Mouse (Mus musculus): Measurements from ENCODE around the gene Lta. TPM values are rescaled to one million over a fixed set of nuclear protein-coding genes. Genes with fewer than 3 reads are reported as not detected.
A peak's percentile ranks its signal among the peaks of the same experiment; 100 is the strongest.

Gene Lta
- polyA plus RNA-seq, 1 experiment from 2014 or later = not detected

DNA sequence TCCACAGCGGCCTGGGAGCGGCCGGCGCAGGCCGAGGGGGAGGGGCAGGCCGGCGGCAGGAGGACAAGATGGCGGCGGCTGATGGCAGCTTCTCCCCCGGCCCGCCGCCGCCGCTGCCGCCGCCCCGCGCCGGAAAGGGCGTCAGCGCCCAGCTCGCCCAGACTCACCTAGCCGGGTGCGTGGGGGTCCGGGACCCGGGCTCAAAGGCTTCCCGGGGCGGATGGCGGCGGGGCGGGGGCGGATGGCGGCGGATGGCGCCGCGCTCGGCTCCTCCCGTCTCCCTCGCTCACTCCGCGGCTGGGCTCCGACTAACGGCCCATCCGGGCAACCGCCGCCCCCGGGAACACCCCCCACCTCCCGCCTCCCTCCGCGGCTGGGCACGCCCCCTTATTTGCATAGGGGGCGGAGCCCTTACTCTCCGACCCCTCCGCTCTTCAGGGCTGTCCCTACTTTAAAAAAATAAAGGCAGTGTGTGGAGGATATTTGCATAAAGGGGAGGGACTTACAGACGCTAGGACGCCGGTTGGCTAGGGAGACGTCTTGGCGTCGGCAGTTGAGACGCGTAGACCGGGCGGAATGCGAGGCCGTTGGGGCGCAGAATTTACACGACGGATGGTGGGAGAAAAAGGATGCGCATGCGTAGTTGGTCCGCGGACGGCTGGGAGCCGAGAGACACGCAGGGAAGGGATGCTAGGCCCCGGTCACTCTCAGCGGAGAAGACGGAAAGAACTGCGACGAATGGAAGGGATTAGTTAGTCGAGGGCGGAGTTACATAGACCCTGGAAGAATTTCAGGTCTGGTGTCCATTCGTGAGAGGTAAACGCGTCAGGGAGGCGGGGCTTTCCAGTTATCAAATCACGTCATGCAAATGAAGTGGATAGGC is 40.3 kb downstream of the Lta start, which contains the start of gene Prrc2a:
TSS of gene Prrc2a (minus strand) at position 330 of the 883 bp plus-strand sequence.
- peak; percentile 100 for DNase-seq (ENCODE audit: low spot score)
- TF ChIP-seq CTCF (IDR thresholded peaks at IDR 0.05; ENCODE audit: low read depth) = no peak
- H3K4me1 ChIP-seq (replicated peaks; ENCODE audit: insufficient read depth, low read length) = peaks cover 23% of the 10 kb centered on the region; the same call in 1 of the 2 replicates
- no peaks in the 10 kb centered on the region for H3K9me3 ChIP-seq (replicated peaks; ENCODE audit: low read length)
- peak within 1 kb of the TSS; percentile 99 for H3K9ac ChIP-seq (ENCODE audit: low read depth, low read length)
- peak within 1 kb of the TSS; percentile 100 for H3K4me3 ChIP-seq (replicated peaks; ENCODE audit: low read depth, low read length)
- no peaks in the 10 kb centered on the region for H3K27me3 ChIP-seq (ENCODE audit: insufficient read depth, low read length)
- peak within 1 kb of the TSS; percentile 98 for H3K27ac ChIP-seq
- peak within 1 kb of the TSS; percentile 82 for H3K4me2 ChIP-seq (ENCODE audit: low read length)
- WGBS = under 1% methylated on average over 66 of the region's 89 CpGs
- peaks cover 23% of the 10 kb centered on the region for H3K36me3 ChIP-seq (ENCODE audit: insufficient read depth, low read length)
- ATAC-seq (replicated peaks; ENCODE audit: low FRiP score, low read depth) = peak; percentile 96

GRCm38 (mm10) chr17:35164218-35164567 is 41.0 kb downstream of the Lta start:
- H3K4me2 ChIP-seq (ENCODE audit: low read length) = peak overlapping the region; percentile 82
- under 1% methylated on average over 15 of the region's 28 CpGs for WGBS
- peaks cover 29% of the 10 kb centered on the region for H3K36me3 ChIP-seq (ENCODE audit: insufficient read depth, low read length)
- no peak for TF ChIP-seq CTCF (IDR thresholded peaks at IDR 0.05; ENCODE audit: low read depth)
- peak overlapping the region; percentile 99 for H3K9ac ChIP-seq (ENCODE audit: low read depth, low read length)
- H3K4me1 ChIP-seq (replicated peaks; ENCODE audit: insufficient read depth, low read length) = peaks cover 23% of the 10 kb centered on the region; the same call in 1 of the 2 replicates
- DNase-seq (ENCODE audit: low spot score) (peak; percentile 39), ATAC-seq (replicated peaks; ENCODE audit: low FRiP score, low read depth) (no peak)
- peak overlapping the region; percentile 98 for H3K27ac ChIP-seq
- H3K27me3 ChIP-seq (ENCODE audit: insufficient read depth, low read length) = no peaks in the 10 kb centered on the region
- H3K4me3 ChIP-seq (replicated peaks; ENCODE audit: low read depth, low read length) = peak overlapping the region; percentile 100
- no peaks in the 10 kb centered on the region for H3K9me3 ChIP-seq (replicated peaks; ENCODE audit: low read length)

DNA sequence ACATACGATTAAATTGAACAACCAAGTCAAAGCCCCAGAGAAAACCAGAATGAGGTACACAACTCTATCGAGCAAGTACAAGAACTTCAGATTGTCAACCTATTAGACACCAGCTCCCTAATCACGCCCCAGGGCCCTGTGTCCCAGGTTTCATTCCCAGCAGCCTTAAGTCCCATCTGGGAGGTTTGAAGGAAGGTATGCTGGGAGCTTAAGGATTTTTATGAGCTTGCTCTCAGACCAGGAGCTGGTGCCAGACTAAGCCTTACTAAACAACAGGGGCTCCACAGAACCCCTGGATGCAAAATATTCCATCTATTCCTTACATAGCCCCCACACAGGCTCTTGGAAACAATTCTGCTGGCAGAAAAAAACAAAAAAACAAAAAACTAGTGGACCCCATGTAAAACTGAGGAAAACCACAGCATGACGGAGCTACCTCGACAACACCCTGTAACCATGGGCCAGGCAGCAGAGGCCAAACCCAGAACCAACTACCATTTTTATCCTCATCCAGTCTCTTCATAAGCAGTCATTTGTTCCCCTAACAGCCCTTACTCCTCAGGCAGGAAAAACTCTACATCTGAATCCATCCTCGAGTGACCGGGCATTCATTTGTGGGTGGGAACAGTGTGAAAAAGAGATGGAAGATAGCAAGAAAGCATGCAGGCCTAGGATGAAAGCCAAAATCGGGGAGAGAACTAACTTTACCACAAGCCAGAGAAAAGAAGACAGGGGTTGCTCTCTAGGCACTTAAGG is 41.6 kb downstream of the Lta start:
- no peak for TF ChIP-seq CTCF (IDR thresholded peaks at IDR 0.05; ENCODE audit: low read depth)
- Histone ChIP-seq H3K36me3 (ENCODE audit: insufficient read depth, low read length) (peaks cover 36% of the 10 kb centered on the region), H3K4me2 (ENCODE audit: low read length) (peak overlapping the region; percentile 82), H3K27me3 (ENCODE audit: insufficient read depth, low read length) (no peaks in the 10 kb centered on the region), H3K9me3 (replicated peaks; ENCODE audit: low read length) (no peaks in the 10 kb centered on the region), H3K9ac (ENCODE audit: low read depth, low read length) (peak overlapping the region; percentile 99), H3K4me3 (replicated peaks; ENCODE audit: low read depth, low read length) (peak overlapping the region; percentile 100), H3K27ac (peak overlapping the region; percentile 98), H3K4me1 (replicated peaks; ENCODE audit: insufficient read depth, low read length) (peaks cover 23% of the 10 kb centered on the region; the same call in 1 of the 2 replicates)
- ATAC-seq (replicated peaks; ENCODE audit: low FRiP score, low read depth) = no peak
- WGBS = 2% methylated on average over 8 of the region's 8 CpGs
- DNase-seq (ENCODE audit: low spot score) = peak; percentile 35

- H3K4me1 ChIP-seq (replicated peaks; ENCODE audit: insufficient read depth, low read length) = peaks cover 23% of the 10 kb centered on the region; the same call in 1 of the 2 replicates
- no peak for ATAC-seq (replicated peaks; ENCODE audit: low FRiP score, low read depth)
- 11% methylated on average over 12 of the region's 12 CpGs for WGBS
- peaks cover 44% of the 10 kb centered on the region for H3K36me3 ChIP-seq (ENCODE audit: insufficient read depth, low read length)
- H3K4me3 ChIP-seq (replicated peaks; ENCODE audit: low read depth, low read length) = peak overlapping the region; percentile 100
- TF ChIP-seq CTCF (IDR thresholded peaks at IDR 0.05; ENCODE audit: low read depth) = no peak
- H3K9me3 ChIP-seq (replicated peaks; ENCODE audit: low read length) = no peaks in the 10 kb centered on the region
- no peaks in the 10 kb centered on the region for H3K27me3 ChIP-seq (ENCODE audit: insufficient read depth, low read length)
- H3K4me2 ChIP-seq (ENCODE audit: low read length) = peak overlapping the region; percentile 82
- H3K9ac ChIP-seq (ENCODE audit: low read depth, low read length) = peak overlapping the region; percentile 99
- DNase-seq (ENCODE audit: low spot score) = no peak
- H3K27ac ChIP-seq = no peak overlapping the region
These were observed 42.4 kb downstream of the Lta start for GRCm38 (mm10) chr17:35162730-35163129.

DNA sequence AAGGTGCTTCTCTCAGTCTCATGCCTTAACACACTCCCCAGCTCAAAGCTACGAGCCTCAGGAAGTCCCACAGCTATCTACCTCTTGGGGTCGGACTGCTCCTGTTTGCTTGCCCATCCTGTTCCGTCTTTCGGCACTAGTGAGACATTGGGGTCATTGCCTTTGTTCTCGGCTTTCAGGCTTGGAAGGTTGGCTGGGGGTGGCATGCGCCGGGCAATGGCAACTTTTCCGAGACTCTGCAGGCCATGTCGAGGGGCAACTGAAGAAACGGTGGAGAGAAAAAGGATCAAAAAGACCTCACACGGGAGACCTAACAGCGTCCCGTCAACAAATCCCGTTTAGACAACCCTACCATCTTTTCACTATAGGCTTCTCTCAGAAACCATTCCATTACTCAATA is 43.0 kb downstream of the Lta start:
- Histone ChIP-seq H3K27ac (no peak overlapping the region), H3K4me1 (replicated peaks; ENCODE audit: insufficient read depth, low read length) (peaks cover 23% of the 10 kb centered on the region; the same call in 1 of the 2 replicates), H3K9ac (ENCODE audit: low read depth, low read length) (peak overlapping the region; percentile 99; the same call in 1 of the 2 replicates), H3K36me3 (ENCODE audit: insufficient read depth, low read length) (peaks cover 50% of the 10 kb centered on the region), H3K27me3 (ENCODE audit: insufficient read depth, low read length) (no peaks in the 10 kb centered on the region), H3K9me3 (replicated peaks; ENCODE audit: low read length) (no peaks in the 10 kb centered on the region), H3K4me3 (replicated peaks; ENCODE audit: low read depth, low read length) (peak overlapping the region; percentile 100; the same call in 1 of the 2 replicates), H3K4me2 (ENCODE audit: low read length) (peak overlapping the region; percentile 82)
- 35% methylated on average over 14 of the region's 14 CpGs for WGBS
- ATAC-seq (replicated peaks; ENCODE audit: low FRiP score, low read depth) (no peak), DNase-seq (ENCODE audit: low spot score) (no peak)
- no peak for TF ChIP-seq CTCF (IDR thresholded peaks at IDR 0.05; ENCODE audit: low read depth)

DNA sequence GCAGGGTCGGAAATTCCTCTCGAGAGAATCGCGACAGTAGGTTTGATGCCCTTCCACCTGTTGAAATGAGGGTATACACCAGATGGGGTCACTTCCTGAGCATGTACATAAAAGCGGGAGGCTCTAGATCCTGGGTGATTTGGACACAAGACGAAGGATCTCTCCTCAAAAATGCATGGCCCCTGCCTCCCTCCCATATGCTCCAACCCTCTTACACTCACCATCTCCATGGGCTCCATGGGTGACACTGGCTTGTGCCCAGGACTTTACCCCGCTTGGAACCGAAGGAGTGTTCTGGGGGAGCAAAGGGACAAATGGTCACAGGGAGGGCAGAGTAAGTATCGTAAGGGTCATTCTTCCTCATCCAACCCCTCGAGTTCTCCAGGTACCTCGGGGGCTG is 43.7 kb downstream of the Lta start:
- H3K4me2 ChIP-seq (ENCODE audit: low read length) = no peak overlapping the region
- H3K27me3 ChIP-seq (ENCODE audit: insufficient read depth, low read length) = no peaks in the 10 kb centered on the region
- peaks cover 57% of the 10 kb centered on the region for H3K36me3 ChIP-seq (ENCODE audit: insufficient read depth, low read length)
- H3K27ac ChIP-seq = no peak overlapping the region
- DNase-seq (ENCODE audit: low spot score) = no peak
- WGBS = 70% methylated on average over 11 of the region's 11 CpGs
- H3K9ac ChIP-seq (ENCODE audit: low read depth, low read length) = 0 out of 2 replicates have a peak overlapping the region, but pooled peaks have one; percentile 18
- H3K9me3 ChIP-seq (replicated peaks; ENCODE audit: low read length) = no peaks in the 10 kb centered on the region
- no peak for TF ChIP-seq CTCF (IDR thresholded peaks at IDR 0.05; ENCODE audit: low read depth)
- H3K4me3 ChIP-seq (replicated peaks; ENCODE audit: low read depth, low read length) = no peak overlapping the region
- H3K4me1 ChIP-seq (replicated peaks; ENCODE audit: insufficient read depth, low read length) = peaks cover 23% of the 10 kb centered on the region; the same call in 1 of the 2 replicates
- no peak for ATAC-seq (replicated peaks; ENCODE audit: low FRiP score, low read depth)

Measured in kidney, postnatal 0 days (tissue).